Mouse (Mus musculus) cortical plate, adult 2 months (tissue): ENCODE measurements around the gene Nfya.

Source experiments
- CTCF ChIP-seq: fragments of 200-500 bp; IDR thresholded peaks from 2 replicates; pipeline ENCODE4 v1.5.1; 2011; ENCODE audit warnings: mild to moderate bottlenecking, control low read depth, low read length; ENCODE audit not compliant: insufficient read depth; ENCODE audit errors: extremely low read depth
- POLR2A ChIP-seq: fragments of 200-500 bp; IDR thresholded peaks from 2 replicates; pipeline ENCODE4 v1.6.1; 2011; ENCODE audit warnings: mild to moderate bottlenecking, low read length, control low read depth; ENCODE audit not compliant: insufficient read depth; ENCODE audit errors: extremely low read depth

DNA sequence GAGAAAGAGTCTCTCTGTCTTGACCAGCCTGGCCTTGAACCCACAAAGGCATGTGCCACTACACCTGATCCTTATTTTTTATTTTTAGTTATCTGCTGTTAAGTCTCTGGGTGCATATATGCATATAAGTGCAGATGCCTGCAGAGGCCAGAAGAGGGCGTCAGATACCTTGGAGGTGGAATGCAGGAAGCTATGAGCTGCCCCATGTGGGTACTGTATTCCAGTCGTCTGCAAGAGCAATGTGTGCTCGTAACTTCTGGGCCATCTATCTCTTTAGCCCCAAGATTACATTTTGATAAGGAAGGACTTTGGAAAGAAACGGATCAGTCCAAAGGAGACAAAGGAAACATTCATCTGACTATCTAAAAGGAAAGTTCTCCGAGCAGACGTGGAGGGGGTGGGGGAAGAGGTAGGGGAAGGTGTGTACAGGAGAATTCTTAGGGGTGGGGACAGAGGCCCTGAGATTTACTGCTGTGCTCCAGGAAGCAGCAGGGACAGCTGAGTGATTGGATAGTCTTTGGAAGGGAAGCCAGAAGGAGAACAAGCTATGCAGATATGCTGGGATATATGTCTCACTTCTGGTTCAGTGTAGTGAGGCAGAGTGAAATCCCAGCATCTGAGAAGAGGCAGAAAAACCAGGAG, 24.1 kb upstream of the Nfya start:
- TF ChIP-seq CTCF (0 out of 2 replicates have a peak, but pooled peaks have one; percentile 4), POLR2A (no peak)
